Mouse (Mus musculus) forebrain, embryonic 13.5 days (tissue): ENCODE measurements at regions not wholly inside any gene's neighbourhood (a gene's known extent, or its start where the extent isn't known, plus 50 kb on each side); places are given as distances from the start of the nearest gene placed in this dataset.

ENCODE experiments used
- ATAC-seq: fragments of 200-750 bp; cut with Nextera tagmentation; 2 replicates; pipeline ENCODE4 v1.8.0; 2017
- H3K27ac ChIP-seq: fragments of 300-500 bp; sonication (generic); 2 replicates; pipeline ENCODE4 v1.5.1; 2015; ENCODE audit warnings: inconsistent platforms, mild to moderate bottlenecking, moderate library complexity
- H3K27me3 ChIP-seq: fragments of 300-500 bp; sonication (generic); 2 replicates; pipeline ENCODE4 v1.6.1; 2015; ENCODE audit warnings: mild to moderate bottlenecking, inconsistent platforms
- H3K36me3 ChIP-seq: fragments of 300-500 bp; sonication (generic); 2 replicates; pipeline ENCODE4 v1.6.1; 2015; ENCODE audit warnings: mild to moderate bottlenecking, inconsistent platforms; ENCODE audit not compliant: poor library complexity, severe bottlenecking
- H3K4me1 ChIP-seq: fragments of 300-500 bp; sonication (generic); 2 replicates; pipeline ENCODE4 v1.6.1; 2015; ENCODE audit warnings: inconsistent platforms
- H3K4me2 ChIP-seq: fragments of 300-500 bp; sonication (generic); 2 replicates; pipeline ENCODE4 v1.6.1; 2015; ENCODE audit warnings: inconsistent platforms, mild to moderate bottlenecking, moderate library complexity
- H3K4me3 ChIP-seq: fragments of 300-500 bp; sonication (generic); 2 replicates; pipeline ENCODE4 v1.5.1; 2015; ENCODE audit warnings: mild to moderate bottlenecking, inconsistent platforms
- H3K9ac ChIP-seq: fragments of 300-500 bp; sonication (generic); 2 replicates; pipeline ENCODE4 v1.6.1; 2015; ENCODE audit warnings: mild to moderate bottlenecking, inconsistent platforms
- H3K9me3 ChIP-seq: fragments of 300-500 bp; sonication (generic); replicated peaks from 2 replicates; pipeline ENCODE4 v1.6.1; 2016; ENCODE audit warnings: inconsistent platforms
- WGBS: fragments of 180-500 bp; shearing (Covaris S2); methylation state at CpG from one replicate; pipeline ENCODE4 v1.1.7; 2015; 5-methylcytosine and 5-hydroxymethylcytosine counted together

DNA sequence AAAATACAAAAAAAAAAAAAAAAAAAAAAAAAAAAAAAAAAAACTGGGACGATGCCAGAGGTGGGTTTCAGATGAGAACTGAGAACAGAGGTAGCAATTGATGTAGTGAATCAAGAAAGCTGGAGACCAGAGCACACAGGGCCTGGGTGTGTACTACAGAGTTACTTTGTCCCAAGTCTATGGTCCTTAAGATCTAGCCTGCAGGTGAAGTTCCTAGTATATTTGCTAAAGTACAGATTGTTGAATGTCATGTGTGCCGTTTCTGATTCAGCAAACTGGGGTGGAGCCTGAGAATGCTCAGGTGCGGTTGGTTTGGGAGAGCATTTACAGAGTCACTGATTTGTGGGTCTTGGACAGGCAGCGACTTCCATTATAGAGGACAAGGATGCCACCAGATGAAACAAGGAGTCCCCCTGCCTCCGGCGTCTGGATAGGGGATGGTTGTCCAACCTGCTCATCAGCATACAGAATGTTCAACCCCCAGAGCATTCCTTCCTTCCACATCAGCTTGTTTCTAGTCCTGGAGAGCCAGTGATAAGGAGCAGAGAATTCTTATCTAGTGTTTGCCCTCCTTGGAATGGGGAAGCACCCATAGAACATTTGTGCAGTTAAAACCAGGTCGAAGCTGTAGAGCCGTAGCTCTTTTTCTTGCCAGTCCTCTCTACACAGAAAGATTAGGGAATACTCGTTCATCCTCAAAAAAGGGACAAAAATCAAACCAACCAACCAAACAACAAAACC lies 122.5 kb upstream of the Ttc29 start:
- H3K4me3 ChIP-seq: no peak overlapping the region
- WGBS: 88% methylated on average over 9 of the region's 9 CpGs
- no peaks in the 10 kb centered on the region for H3K27me3 ChIP-seq
- H3K27ac ChIP-seq: no peak overlapping the region
- ATAC-seq: no peak
- H3K9me3 ChIP-seq: no peaks in the 10 kb centered on the region
- no peak overlapping the region for H3K9ac ChIP-seq
- no peaks in the 10 kb centered on the region for H3K36me3 ChIP-seq
- H3K4me2 ChIP-seq: no peak overlapping the region
- no peaks in the 10 kb centered on the region for H3K4me1 ChIP-seq

- no peaks in the 10 kb centered on the region for H3K27me3 ChIP-seq
- 75% methylated on average over 5 of the region's 5 CpGs for WGBS
- 0 out of 2 replicates have a peak, but pooled peaks have one; percentile 38 for ATAC-seq
Measured at GRCm38 (mm10) chr8:78096383-78096782, 116.7 kb upstream of the Ttc29 start.

DNA sequence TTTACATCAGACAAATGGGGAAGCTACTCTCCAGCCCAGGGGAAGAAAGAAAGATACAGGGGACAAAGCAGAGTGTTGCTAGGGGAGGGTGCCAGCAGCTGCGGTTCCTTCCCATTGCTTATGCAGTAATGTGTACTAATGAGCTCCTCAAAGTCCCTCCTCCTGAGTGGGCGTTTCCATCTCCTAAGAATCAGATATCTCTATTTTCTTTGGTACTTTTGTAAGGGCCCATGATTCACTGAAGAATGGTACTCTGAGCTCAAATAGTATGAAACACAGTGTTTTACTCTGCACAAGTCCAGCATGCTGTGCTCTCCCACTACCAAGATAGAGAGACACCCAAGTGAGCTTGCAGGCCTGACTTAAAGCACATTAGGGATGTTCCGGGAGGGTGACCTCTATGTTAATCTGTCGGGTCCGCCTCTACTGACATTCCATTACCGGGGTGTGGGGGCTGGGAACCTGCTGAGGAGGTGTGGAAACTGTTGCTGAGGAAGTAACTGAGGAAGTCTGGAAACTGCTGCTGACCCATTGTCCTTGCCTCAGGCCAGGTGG lies 114.8 kb upstream of the Ttc29 start:
- Histone ChIP-seq H3K27ac (0 out of 2 replicates have a peak overlapping the region, but pooled peaks have one; percentile 14), H3K4me2 (no peak overlapping the region), H3K36me3 (no peaks in the 10 kb centered on the region), H3K9ac (no peak overlapping the region), H3K27me3 (no peaks in the 10 kb centered on the region), H3K4me3 (no peak overlapping the region), H3K4me1 (peaks cover 20% of the 10 kb centered on the region), H3K9me3 (no peaks in the 10 kb centered on the region)
- WGBS: 11% methylated on average over 6 of the region's 6 CpGs
- peak; percentile 85 for ATAC-seq

More at GRCm38 (mm10) chr8:78096383-78096782, 116.7 kb upstream of the Ttc29 start:
- Histone ChIP-seq H3K4me2 (no peak overlapping the region), H3K4me1 (peaks cover 20% of the 10 kb centered on the region), H3K4me3 (no peak overlapping the region), H3K27ac (no peak overlapping the region), H3K36me3 (no peaks in the 10 kb centered on the region), H3K9me3 (no peaks in the 10 kb centered on the region), H3K9ac (no peak overlapping the region)

DNA sequence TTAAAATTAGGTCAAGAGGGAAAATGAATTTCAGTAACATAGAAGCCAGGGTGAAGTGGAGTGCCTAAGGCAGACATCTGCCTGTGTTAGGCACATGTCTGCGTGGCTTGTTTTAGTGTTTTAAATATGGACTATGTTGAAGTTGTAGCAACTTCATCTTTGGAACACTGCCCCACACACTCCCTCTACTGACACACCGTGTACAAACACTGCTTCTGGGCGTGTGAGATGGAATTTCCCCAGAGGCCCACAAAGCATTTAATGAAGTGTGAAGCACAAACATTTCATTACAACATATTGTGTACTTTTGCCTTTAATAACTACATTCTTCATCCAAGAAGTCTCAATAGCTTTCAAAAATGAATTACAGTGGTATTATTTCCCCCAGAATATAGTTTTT lies 114.0 kb upstream of the Ttc29 start:
- Histone ChIP-seq H3K36me3 (no peaks in the 10 kb centered on the region), H3K27ac (no peak overlapping the region), H3K4me1 (peaks cover 20% of the 10 kb centered on the region), H3K4me2 (no peak overlapping the region), H3K4me3 (no peak overlapping the region), H3K9ac (no peak overlapping the region), H3K27me3 (no peaks in the 10 kb centered on the region), H3K9me3 (no peaks in the 10 kb centered on the region)
- ATAC-seq: no peak
- WGBS: 58% methylated on average over 3 of the region's 3 CpGs

DNA sequence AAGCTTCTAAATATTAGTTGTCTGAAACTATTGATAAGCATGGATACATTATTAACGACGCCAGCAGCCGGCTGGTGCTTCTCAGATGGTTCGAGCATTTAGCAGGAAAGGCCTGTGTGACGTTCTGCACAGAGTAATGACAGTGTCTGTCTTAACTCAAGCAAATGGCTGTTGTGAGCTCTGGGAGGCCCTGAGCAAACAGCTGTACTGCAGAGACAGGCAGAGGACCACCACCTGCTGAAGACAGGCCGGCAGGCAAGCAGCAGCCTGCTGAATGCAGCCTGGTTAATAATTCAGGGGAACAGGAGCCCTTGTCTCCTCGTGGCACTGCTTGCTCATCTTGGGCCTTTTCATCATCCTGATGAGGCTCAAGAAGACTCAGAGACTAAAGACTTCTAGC lies 105.8 kb upstream of the Ttc29 start:
- no peak overlapping the region for H3K4me2 ChIP-seq
- no peak for ATAC-seq
- no peaks in the 10 kb centered on the region for H3K4me1 ChIP-seq
- no peaks in the 10 kb centered on the region for H3K27me3 ChIP-seq
- no peak overlapping the region for H3K9ac ChIP-seq
- H3K27ac ChIP-seq: no peak overlapping the region
- WGBS: 78% methylated on average over 7 of the region's 7 CpGs
- H3K4me3 ChIP-seq: no peak overlapping the region
- no peaks in the 10 kb centered on the region for H3K9me3 ChIP-seq
- no peaks in the 10 kb centered on the region for H3K36me3 ChIP-seq

DNA sequence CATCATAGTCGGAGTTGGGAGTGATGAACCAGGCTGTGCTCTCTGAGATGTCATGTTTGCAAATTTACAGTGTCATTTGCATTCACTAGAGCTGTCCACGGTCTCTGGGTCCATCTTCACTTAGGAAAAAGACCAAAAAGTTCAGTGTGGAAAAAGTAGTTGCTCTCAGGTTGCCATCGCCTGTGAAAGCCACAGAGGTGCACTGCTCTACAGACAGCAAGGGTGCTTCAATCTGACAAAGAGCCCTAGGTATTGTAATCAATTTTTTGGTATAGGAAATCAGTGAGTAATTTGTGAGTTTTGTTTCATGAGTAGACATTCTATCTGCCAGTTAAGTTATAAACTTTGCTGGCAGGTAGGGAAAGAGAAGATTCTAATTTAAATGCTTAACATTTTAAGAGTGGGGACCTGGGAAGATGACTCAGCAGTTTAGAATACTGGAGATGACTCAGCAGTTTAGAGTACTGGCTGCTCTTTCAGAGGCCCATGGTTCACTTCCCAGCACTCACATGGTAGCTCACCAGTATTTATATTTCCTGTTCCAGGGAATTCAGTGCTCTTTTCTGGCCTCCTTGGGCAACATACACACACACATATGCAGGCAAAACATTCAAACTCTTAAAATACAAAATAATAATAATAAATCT lies 103.0 kb upstream of the Ttc29 start:
- H3K36me3 ChIP-seq: no peaks in the 10 kb centered on the region
- no peak overlapping the region for H3K4me3 ChIP-seq
- WGBS: 84% methylated on average over 3 of the region's 3 CpGs
- H3K9ac ChIP-seq: no peak overlapping the region
- ATAC-seq: no peak
- no peak overlapping the region for H3K27ac ChIP-seq
- H3K4me1 ChIP-seq: no peaks in the 10 kb centered on the region
- no peaks in the 10 kb centered on the region for H3K9me3 ChIP-seq
- no peaks in the 10 kb centered on the region for H3K27me3 ChIP-seq
- no peak overlapping the region for H3K4me2 ChIP-seq

DNA sequence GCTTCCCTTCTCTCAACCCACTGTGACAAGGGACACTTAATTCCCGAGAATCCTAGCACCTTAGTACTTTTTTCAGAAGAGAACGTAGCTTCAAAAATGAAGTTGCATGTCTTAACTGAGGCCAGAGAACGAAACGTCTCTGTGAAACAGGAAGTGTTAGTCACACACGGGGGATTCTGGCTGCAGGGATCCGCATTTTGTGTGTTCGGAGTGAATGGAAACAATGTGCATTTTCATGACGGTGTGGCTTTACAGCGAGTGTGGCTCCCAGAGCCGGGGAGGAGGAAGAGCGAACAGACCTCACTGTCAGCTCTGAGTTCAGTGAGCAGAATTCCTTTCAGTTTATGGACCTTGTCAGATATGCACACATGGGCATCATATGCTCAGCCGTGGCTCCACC lies 100.0 kb upstream of the Ttc29 start:
- Histone ChIP-seq H3K36me3 (no peaks in the 10 kb centered on the region), H3K27ac (no peak overlapping the region), H3K27me3 (no peaks in the 10 kb centered on the region), H3K9me3 (no peaks in the 10 kb centered on the region), H3K4me1 (no peaks in the 10 kb centered on the region), H3K4me3 (no peak overlapping the region), H3K4me2 (no peak overlapping the region), H3K9ac (no peak overlapping the region)
- WGBS: 59% methylated on average over 12 of the region's 12 CpGs
- no peak for ATAC-seq

- WGBS: 24% methylated on average over 4 of the region's 4 CpGs
Measured at GRCm38 (mm10) chr8:78114512-78114911, 98.6 kb upstream of the Ttc29 start.

DNA sequence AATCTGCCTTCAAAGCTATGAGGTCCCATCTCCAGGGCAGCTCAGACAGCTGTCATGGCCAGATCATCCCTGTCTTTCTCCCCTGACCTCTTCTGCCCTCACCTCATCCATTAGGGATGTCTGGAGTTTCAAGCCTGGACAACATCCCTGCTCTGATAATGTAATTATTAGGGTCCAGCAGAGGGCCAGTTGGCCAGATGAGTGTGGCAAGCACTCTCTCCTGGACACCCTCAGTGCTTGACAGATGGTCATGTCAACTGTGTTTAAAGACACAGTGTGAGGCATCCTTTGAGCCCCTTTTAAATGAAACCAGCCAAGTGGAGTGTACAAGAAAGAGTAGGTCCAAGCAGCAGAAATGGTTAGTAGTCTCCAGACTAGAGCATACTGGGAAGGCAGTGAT lies 95.9 kb upstream of the Ttc29 start:
- H3K9me3 ChIP-seq: no peaks in the 10 kb centered on the region
- ATAC-seq: no peak
- H3K4me3 ChIP-seq: no peak overlapping the region
- no peaks in the 10 kb centered on the region for H3K27me3 ChIP-seq
- H3K4me1 ChIP-seq: peaks cover 20% of the 10 kb centered on the region
- H3K27ac ChIP-seq: no peak overlapping the region
- no peaks in the 10 kb centered on the region for H3K36me3 ChIP-seq
- H3K4me2 ChIP-seq: no peak overlapping the region
- no peak overlapping the region for H3K9ac ChIP-seq

More at GRCm38 (mm10) chr8:78114512-78114911, 98.6 kb upstream of the Ttc29 start:
- no peak for ATAC-seq
- H3K9me3 ChIP-seq: no peaks in the 10 kb centered on the region
- no peaks in the 10 kb centered on the region for H3K36me3 ChIP-seq
- H3K9ac ChIP-seq: no peak overlapping the region
- no peak overlapping the region for H3K4me2 ChIP-seq
- H3K27ac ChIP-seq: no peak overlapping the region
- H3K4me3 ChIP-seq: no peak overlapping the region
- H3K27me3 ChIP-seq: no peaks in the 10 kb centered on the region
- peaks cover 6% of the 10 kb centered on the region for H3K4me1 ChIP-seq

DNA sequence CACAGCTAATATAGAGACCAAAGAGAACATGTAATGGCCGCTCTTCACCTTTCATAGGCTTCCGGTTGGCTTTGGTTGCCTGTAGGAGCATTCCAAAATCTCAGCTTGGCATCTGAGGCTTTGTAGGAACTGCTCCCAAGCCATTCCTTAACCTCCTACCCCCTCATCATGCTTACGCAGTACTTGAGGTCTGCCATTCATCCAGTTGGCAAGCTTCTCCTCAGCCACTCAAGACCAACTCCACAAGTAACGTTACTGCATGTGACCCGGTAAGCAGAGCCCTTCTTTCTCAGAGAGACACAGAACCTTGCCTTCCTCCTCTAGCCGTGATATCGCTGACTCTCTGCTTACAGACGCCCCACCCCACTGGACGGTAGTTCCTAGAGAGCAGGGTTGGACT lies 94.6 kb upstream of the Ttc29 start:
- H3K9ac ChIP-seq: no peak overlapping the region
- no peak overlapping the region for H3K27ac ChIP-seq
- H3K4me1 ChIP-seq: peaks cover 20% of the 10 kb centered on the region
- no peaks in the 10 kb centered on the region for H3K9me3 ChIP-seq
- 90% methylated on average over 9 of the region's 9 CpGs for WGBS
- H3K36me3 ChIP-seq: no peaks in the 10 kb centered on the region
- no peak overlapping the region for H3K4me2 ChIP-seq
- no peaks in the 10 kb centered on the region for H3K27me3 ChIP-seq
- no peak for ATAC-seq
- H3K4me3 ChIP-seq: no peak overlapping the region

- Histone ChIP-seq H3K9ac (no peak overlapping the region), H3K4me2 (peak overlapping the region; percentile 19; the same call in 1 of the 2 replicates)
Measured at GRCm38 (mm10) chr8:78119682-78120081, 93.4 kb upstream of the Ttc29 start.

GRCm38 (mm10) chr8:78124248-78124647 lies 88.8 kb upstream of the Ttc29 start:
- H3K4me2 ChIP-seq: no peak overlapping the region
- peaks cover 21% of the 10 kb centered on the region for H3K4me1 ChIP-seq
- no peak for ATAC-seq
- H3K27ac ChIP-seq: no peak overlapping the region
- H3K4me3 ChIP-seq: no peak overlapping the region
- no peaks in the 10 kb centered on the region for H3K27me3 ChIP-seq
- H3K9ac ChIP-seq: no peak overlapping the region
- WGBS: 52% methylated on average over 5 of the region's 5 CpGs
- H3K36me3 ChIP-seq: no peaks in the 10 kb centered on the region
- no peaks in the 10 kb centered on the region for H3K9me3 ChIP-seq

More at GRCm38 (mm10) chr8:78119682-78120081, 93.4 kb upstream of the Ttc29 start:
- Histone ChIP-seq H3K4me1 (peaks cover 20% of the 10 kb centered on the region), H3K9me3 (no peaks in the 10 kb centered on the region), H3K4me3 (no peak overlapping the region), H3K27ac (no peak overlapping the region), H3K36me3 (no peaks in the 10 kb centered on the region), H3K27me3 (no peaks in the 10 kb centered on the region)
- 26% methylated on average over 11 of the region's 11 CpGs for WGBS
- ATAC-seq: peak; percentile 84
